Mouse (Mus musculus) heart, adult 2 months (tissue): ENCODE results near the gene Gm7075.

Experiments
- CTCF ChIP-seq: fragments of 200-600 bp; IDR thresholded peaks from 2 replicates; pipeline ENCODE4 v1.8.1; 2022; ENCODE audit warnings: antibody characterized with exemption, mild to moderate bottlenecking, moderate library complexity
- EP300 ChIP-seq: fragments of 200-500 bp; IDR thresholded peaks from 2 replicates; pipeline ENCODE4 v1.6.1; 2011; ENCODE audit warnings: low read depth, low read length, control low read depth; ENCODE audit not compliant: insufficient read depth
- POLR2A ChIP-seq: fragments of 200-500 bp; IDR thresholded peaks from 2 replicates; pipeline ENCODE4 v1.6.1; 2011; ENCODE audit warnings: mild to moderate bottlenecking, low read depth, low read length, control low read depth; ENCODE audit not compliant: insufficient read depth

- TF ChIP-seq EP300 = no peak
- TF ChIP-seq CTCF = no peak
- no peak for TF ChIP-seq POLR2A
Observed at GRCm38 (mm10) chr10:63439694-63440228, 18.2 kb upstream of the Gm7075 start.
